Mouse (Mus musculus): ENCODE measurements around the gene Rab6b. TPM values are rescaled to one million over a fixed set of nuclear protein-coding genes. Genes with fewer than 3 reads are reported as not detected.

Gene Rab6b
- polyA plus RNA-seq, 1 experiment from 2014 or later = 5.5 TPM

GRCm38 (mm10) chr9:103233006-103233395 lies 121.4 kb downstream of the Rab6b start:
- Histone ChIP-seq H3K9me3 (replicated peaks; ENCODE audit: control insufficient read depth, low read length) (no peaks in the 10 kb centered on the region), H3K27me3 (ENCODE audit: control insufficient read depth, insufficient read depth, low read length) (no peaks in the 10 kb centered on the region; the same call in 1 of the 2 replicates), H3K4me3 (replicated peaks; ENCODE audit: low read length) (no peak overlapping the region), H3K4me1 (ENCODE audit: control insufficient read depth, insufficient read depth, low read length) (peaks cover 15% of the 10 kb centered on the region), H3K36me3 (ENCODE audit: control insufficient read depth, insufficient read depth, low read length) (no peaks in the 10 kb centered on the region), H3K9ac (ENCODE audit: low read length) (no peak overlapping the region), H3K27ac (ENCODE audit: low read length) (no peak overlapping the region), H3K4me2 (ENCODE audit: low read depth, low read length) (no peak overlapping the region)
- 61% methylated on average over 7 of the region's 7 CpGs for WGBS
- no peak for ATAC-seq (ENCODE audit: insufficient read depth, low FRiP score)

- no peak for ATAC-seq (ENCODE audit: insufficient read depth, low FRiP score)
- Histone ChIP-seq H3K36me3 (ENCODE audit: control insufficient read depth, insufficient read depth, low read length) (no peaks in the 10 kb centered on the region), H3K4me3 (replicated peaks; ENCODE audit: low read length) (no peak overlapping the region), H3K4me1 (ENCODE audit: control insufficient read depth, insufficient read depth, low read length) (peaks cover 15% of the 10 kb centered on the region), H3K9me3 (replicated peaks; ENCODE audit: control insufficient read depth, low read length) (no peaks in the 10 kb centered on the region), H3K4me2 (ENCODE audit: low read depth, low read length) (no peak overlapping the region), H3K27ac (ENCODE audit: low read length) (0 out of 2 replicates have a peak overlapping the region, but pooled peaks have one; percentile 35), H3K9ac (ENCODE audit: low read length) (no peak overlapping the region), H3K27me3 (ENCODE audit: control insufficient read depth, insufficient read depth, low read length) (no peaks in the 10 kb centered on the region; the same call in 1 of the 2 replicates)
- 62% methylated on average over 7 of the region's 7 CpGs for WGBS
Observed at GRCm38 (mm10) chr9:103234059-103234458, 122.5 kb downstream of the Rab6b start.

- Histone ChIP-seq H3K4me2 (ENCODE audit: low read depth, low read length) (no peak overlapping the region), H3K36me3 (ENCODE audit: control insufficient read depth, insufficient read depth, low read length) (no peaks in the 10 kb centered on the region), H3K4me3 (replicated peaks; ENCODE audit: low read length) (no peak overlapping the region), H3K4me1 (ENCODE audit: control insufficient read depth, insufficient read depth, low read length) (peaks cover 15% of the 10 kb centered on the region), H3K9me3 (replicated peaks; ENCODE audit: control insufficient read depth, low read length) (no peaks in the 10 kb centered on the region), H3K27ac (ENCODE audit: low read length) (peak overlapping the region; percentile 10; the same call in 1 of the 2 replicates), H3K27me3 (ENCODE audit: control insufficient read depth, insufficient read depth, low read length) (no peaks in the 10 kb centered on the region), H3K9ac (ENCODE audit: low read length) (0 out of 2 replicates have a peak overlapping the region, but pooled peaks have one; percentile 5)
- WGBS = 49% methylated on average over 7 of the region's 7 CpGs
- peak; percentile 53; the same call in 1 of the 2 replicates for ATAC-seq (ENCODE audit: insufficient read depth, low FRiP score)
Observed at GRCm38 (mm10) chr9:103234565-103235165, 123.1 kb downstream of the Rab6b start.

Other genes with a start within 250 kb of the Rab6b start
- gene Slco2a1, start 123.1 kb upstream of the Rab6b start, polyA plus RNA-seq (2015; fragmentation: Nextera tagmentation; extraction: Ambion mirVana) = 11.8 and 14.5 TPM in 2 replicates
- gene Srprb, start 90.3 kb downstream of the Rab6b start, polyA plus RNA-seq (2015; fragmentation: Nextera tagmentation; extraction: Ambion mirVana) = 52.1 and 59.8 TPM in 2 replicates
- 2.0 and 7.3 TPM in 2 replicates for gene Gm20425, start 118.5 kb downstream of the Rab6b start, polyA plus RNA-seq (2015; fragmentation: Nextera tagmentation; extraction: Ambion mirVana)
- 380 and 455 TPM in 2 replicates for gene Trf, start 118.7 kb downstream of the Rab6b start, polyA plus RNA-seq (2015; fragmentation: Nextera tagmentation; extraction: Ambion mirVana)
- gene 1300017J02Rik, start 193.3 kb downstream of the Rab6b start, polyA plus RNA-seq (2015; fragmentation: Nextera tagmentation; extraction: Ambion mirVana) = 3.7 and 4.4 TPM in 2 replicates
- 41.8 and 43.6 TPM in 2 replicates for gene Topbp1, start 193.4 kb downstream of the Rab6b start, polyA plus RNA-seq (2015; fragmentation: Nextera tagmentation; extraction: Ambion mirVana)